Mouse (Mus musculus): ENCODE data around the gene Cyth2.

Gene Cyth2

GRCm38 (mm10) chr7:45814841-45815240 lies 460 bp upstream of the Cyth2 start:
- DNase-seq (ENCODE audit: extremely low read depth, low read depth, low spot score): no peak

DNA sequence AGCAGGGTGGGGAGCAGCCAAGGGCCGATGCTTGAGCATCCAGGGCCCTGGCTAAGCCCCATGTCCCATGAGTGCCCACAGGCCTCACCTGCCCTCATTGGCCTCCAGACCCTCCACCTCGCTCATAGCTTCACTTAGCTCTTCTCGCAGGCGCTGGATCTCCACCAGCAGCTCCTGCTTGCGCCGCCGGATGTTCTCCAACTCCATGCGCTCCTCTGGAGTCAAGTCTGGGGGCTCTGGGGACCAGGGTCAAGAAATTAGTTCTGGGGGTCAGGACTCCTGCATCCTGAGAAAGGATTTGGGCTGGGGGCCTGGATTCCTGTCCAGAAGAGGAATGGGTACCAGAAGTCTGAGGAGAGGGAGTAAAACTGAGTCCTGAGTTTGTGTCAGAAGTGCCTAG lies 1.5 kb downstream of the Cyth2 start:
- no peak for DNase-seq (ENCODE audit: extremely low read depth, low read depth, low spot score)

GRCm38 (mm10) chr7:45809276-45810075 lies 4.9 kb downstream of the Cyth2 start:
- DNase-seq (ENCODE audit: extremely low read depth, low read depth, low spot score): no peak

GRCm38 (mm10) chr7:45808471-45808870 lies 5.9 kb downstream of the Cyth2 start:
- no peak for DNase-seq (ENCODE audit: extremely low read depth, low read depth, low spot score)

DNA sequence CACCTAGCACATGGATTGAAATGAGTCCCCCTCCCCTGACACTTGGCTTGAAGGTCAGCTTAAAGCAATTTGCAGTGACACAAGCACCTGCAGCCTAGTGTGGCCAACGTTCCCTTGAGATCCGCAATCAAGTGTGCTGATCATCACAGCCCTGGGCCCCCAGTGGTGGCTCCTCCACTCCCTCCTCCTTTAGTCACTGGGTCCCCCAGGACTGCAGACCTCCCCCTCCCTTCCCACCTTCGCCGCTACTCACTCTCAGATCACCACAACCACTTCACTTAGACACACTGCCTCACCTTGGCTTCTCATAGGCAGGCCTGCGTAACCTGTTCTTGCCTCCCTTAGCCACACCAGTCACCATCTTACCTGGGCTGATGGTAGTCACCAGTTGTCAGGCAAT lies 8.4 kb downstream of the Cyth2 start:
- DNase-seq (ENCODE audit: extremely low read depth, low read depth, low spot score): no peak

GRCm38 (mm10) chr7:45802551-45802950 lies 11.8 kb downstream of the Cyth2 start:
- no peak for DNase-seq (ENCODE audit: extremely low read depth, low read depth, low spot score)

DNA sequence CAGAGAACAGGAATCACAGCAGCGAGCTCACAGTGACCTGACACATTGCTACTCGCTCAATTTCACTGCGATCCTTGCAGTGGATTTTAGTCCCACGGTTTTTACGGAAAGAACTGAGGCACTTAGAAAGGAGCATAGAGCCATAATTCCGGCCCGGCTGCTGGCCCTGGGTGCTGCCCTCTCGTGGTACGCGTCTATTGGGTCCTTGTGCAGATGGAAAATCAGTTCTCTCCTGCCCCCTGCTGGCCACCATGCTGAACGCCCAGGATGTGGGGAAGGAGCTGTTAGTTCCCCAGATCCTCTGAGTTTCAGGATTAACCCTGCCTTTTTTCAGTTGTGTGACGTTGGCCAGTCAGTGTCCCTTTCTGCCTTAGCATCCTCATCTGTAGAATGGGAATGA lies 13.0 kb downstream of the Cyth2 start:
- DNase-seq (ENCODE audit: extremely low read depth, low read depth, low spot score): no peak

GRCm38 (mm10) chr7:45800546-45801204 lies 13.7 kb downstream of the Cyth2 start:
- no peak for DNase-seq (ENCODE audit: extremely low read depth, low read depth, low spot score)

GRCm38 (mm10) chr7:45800001-45800400 lies 14.4 kb downstream of the Cyth2 start:
- no peak for DNase-seq (ENCODE audit: extremely low read depth, low read depth, low spot score)

DNA sequence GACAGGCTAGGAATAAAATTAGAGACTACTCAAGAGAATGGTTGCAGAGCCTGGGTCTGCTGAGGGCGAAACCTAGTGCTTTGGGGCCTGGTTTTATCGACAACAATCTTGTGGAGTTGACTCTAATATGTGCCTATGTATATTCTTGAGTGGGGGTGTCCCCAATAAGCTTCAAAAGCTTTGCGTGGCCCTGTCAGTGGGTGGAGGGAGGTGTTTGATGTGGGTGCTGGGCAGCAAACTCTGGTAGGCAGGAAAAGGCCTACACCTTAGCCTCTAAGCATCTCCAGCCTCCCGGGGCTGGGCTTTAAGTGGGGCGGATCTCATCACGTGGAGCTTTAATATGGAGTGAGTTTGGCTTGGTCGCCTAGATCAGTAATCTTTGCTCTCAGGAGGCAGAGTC lies 15.4 kb downstream of the Cyth2 start:
- DNase-seq (ENCODE audit: extremely low read depth, low read depth, low spot score): no peak

- no peak for DNase-seq (ENCODE audit: extremely low read depth, low read depth, low spot score)
Measured at GRCm38 (mm10) chr7:45798511-45798836, 15.9 kb downstream of the Cyth2 start.

- DNase-seq (ENCODE audit: extremely low read depth, low read depth, low spot score): no peak
Measured at GRCm38 (mm10) chr7:45797661-45798510, 16.5 kb downstream of the Cyth2 start.

- DNase-seq (ENCODE audit: extremely low read depth, low read depth, low spot score): no peak
Measured at GRCm38 (mm10) chr7:45796950-45797349, 17.4 kb downstream of the Cyth2 start.

DNA sequence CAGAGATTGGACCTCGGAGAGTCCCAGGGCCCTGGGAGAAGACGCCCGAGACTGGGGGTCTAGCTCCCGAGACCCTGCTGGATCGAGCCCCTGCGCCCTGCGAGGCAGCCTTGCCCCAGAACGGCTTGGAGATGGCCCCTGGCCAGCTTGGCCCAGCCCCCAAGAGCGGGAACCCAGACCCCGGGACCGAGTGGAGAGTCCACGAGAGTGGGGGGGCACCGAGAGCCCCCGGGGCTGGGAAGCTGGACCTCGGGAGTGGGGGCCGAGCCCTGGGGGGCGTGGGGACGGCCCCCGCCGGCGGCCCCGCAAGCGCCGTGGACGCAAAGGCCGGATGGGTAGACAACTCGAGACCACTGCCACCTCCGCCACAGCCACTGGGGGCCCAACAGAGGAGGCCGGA lies 19.4 kb downstream of the Cyth2 start:
- DNase-seq (ENCODE audit: extremely low read depth, low read depth, low spot score): no peak

GRCm38 (mm10) chr7:45793969-45794585 lies 20.3 kb downstream of the Cyth2 start:
- no peak for DNase-seq (ENCODE audit: extremely low read depth, low read depth, low spot score)

DNA sequence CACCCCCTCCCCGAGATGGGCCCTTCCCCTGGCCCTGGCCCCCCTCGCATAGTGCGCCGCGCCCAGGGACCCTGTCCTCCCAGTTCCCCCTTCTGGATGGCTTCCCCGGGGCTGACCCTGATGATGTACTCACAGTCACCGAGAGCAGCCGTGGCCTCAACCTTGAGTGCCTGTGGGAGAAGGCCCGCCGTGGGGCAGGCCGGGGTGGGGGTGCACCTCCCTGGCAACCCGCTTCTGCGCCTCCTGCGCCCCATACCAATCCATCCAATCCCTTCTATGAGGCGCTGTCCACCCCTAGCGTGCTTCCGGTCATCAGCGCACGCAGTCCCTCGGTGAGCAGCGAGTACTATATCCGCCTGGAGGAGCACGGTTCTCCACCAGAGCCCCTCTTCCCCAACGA lies 21.1 kb downstream of the Cyth2 start:
- DNase-seq (ENCODE audit: extremely low read depth, low read depth, low spot score): no peak

- no peak for DNase-seq (ENCODE audit: extremely low read depth, low read depth, low spot score)
Measured at GRCm38 (mm10) chr7:45791756-45792490, 22.5 kb downstream of the Cyth2 start.

GRCm38 (mm10) chr7:45790721-45791120 lies 23.7 kb downstream of the Cyth2 start:
- no peak for DNase-seq (ENCODE audit: extremely low read depth, low read depth, low spot score)

GRCm38 (mm10) chr7:45787642-45788041 lies 26.7 kb downstream of the Cyth2 start:
- no peak for DNase-seq (ENCODE audit: extremely low read depth, low read depth, low spot score)

DNA sequence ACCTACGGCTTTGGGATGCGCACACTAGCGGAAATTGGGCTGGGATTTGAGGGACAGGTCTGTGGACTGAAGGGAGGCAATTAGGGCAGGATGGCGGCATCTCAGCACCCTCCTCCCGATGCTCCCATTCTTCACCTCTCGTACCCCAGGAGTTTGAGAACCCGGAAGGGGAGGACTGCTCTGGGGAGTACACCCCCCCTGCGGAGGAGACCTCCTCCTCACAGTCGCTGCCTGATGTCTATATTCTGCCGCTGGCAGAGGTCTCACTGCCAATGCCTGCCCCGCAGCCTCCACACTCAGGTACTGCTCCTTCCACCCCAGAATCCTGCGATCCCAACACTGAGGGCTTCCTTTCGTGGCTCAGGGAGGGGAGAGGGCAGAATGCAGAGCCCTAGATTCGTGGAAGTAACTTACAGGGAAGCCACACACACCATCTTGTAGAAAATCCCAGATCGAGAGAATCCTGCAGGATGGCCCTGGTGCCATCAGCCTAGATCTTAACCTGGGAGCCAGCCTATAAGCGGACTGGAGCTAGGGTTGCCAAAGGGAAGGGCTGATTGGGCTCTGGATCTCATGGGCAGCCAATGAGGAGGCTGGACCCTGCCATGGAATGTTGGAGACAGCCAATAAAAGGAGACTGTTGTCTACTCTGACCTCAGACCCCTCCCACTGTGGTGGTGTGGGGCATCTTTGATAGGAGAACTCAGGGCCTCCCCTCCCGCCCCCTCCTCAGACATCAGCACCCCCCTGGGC lies 27.5 kb downstream of the Cyth2 start:
- no peak for DNase-seq (ENCODE audit: extremely low read depth, low read depth, low spot score)

Data from fat pad, adult 2 months (tissue).